Mouse (Mus musculus): ENCODE measurements around the gene Nme1. TPM values are rescaled to one million over a fixed set of nuclear protein-coding genes. Genes with fewer than 3 reads are reported as not detected.
A peak's percentile ranks its signal among the peaks of the same experiment; 100 is the strongest.

The Nme1 gene
- polyA plus RNA-seq, 1 experiment from 2014 or later, result 83.1 TPM

DNA sequence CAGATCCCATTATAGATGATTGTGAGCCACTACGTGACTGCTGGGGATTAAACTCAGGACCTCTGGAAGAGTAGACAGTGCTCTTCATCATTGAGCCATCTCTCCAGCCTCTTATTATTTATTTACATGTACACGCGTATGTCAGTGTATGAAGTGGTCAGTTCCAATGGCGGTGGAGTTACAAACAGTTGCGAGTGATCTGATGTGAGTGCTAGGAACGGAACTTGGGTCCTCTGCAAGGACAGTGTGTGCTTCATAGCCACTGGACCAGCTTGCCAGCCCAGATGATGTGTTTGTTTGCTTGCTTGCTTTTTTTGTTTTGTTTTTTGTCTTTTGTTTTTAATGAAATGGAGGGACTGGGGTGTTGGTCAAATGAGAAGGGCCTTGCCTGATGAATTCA lies 850 bp upstream of the Nme1 start:
- Histone ChIP-seq H3K27me3 (ENCODE audit: control insufficient read depth, insufficient read depth, low read depth, low read length) (no peaks in the 10 kb centered on the region), H3K4me1 (ENCODE audit: control insufficient read depth, low read depth, low read length) (peaks cover 12% of the 10 kb centered on the region), H3K9me3 (replicated peaks; ENCODE audit: control insufficient read depth, low read length) (no peaks in the 10 kb centered on the region), H3K9ac (ENCODE audit: low read depth, low read length) (no peak overlapping the region), H3K4me3 (ENCODE audit: low read depth, low read length) (peak overlapping the region; percentile 84), H3K36me3 (ENCODE audit: control insufficient read depth, insufficient read depth) (peaks cover 11% of the 10 kb centered on the region), H3K4me2 (ENCODE audit: low read depth, low read length) (peak overlapping the region; percentile 91), H3K27ac (ENCODE audit: low read length) (no peak overlapping the region)
- 86% methylated on average over 6 of the region's 6 CpGs for WGBS (ENCODE audit: insufficient replicate concordance)
- ATAC-seq (ENCODE audit: low read depth), result no peak

DNA sequence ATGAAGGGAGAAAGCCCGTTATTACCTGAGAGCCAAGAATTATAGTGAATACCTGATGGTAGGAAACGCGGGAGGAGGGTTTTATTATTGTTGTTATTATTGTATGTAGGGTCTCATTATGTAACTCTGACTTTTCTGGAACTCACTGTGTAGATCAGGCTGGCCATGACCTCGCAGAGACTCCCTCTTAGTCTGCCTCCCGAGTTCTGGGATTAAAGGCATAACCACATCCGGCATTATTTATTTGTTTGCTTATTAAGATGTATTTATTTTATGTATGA lies 467 bp upstream of the Nme1 start:
- WGBS (ENCODE audit: insufficient replicate concordance), result 31% methylated on average over 6 of the region's 6 CpGs
- H3K9me3 ChIP-seq (replicated peaks; ENCODE audit: control insufficient read depth, low read length), result no peaks in the 10 kb centered on the region
- H3K27me3 ChIP-seq (ENCODE audit: control insufficient read depth, insufficient read depth, low read depth, low read length), result no peaks in the 10 kb centered on the region
- peaks cover 12% of the 10 kb centered on the region for H3K36me3 ChIP-seq (ENCODE audit: control insufficient read depth, insufficient read depth)
- peak overlapping the region; percentile 91 for H3K4me2 ChIP-seq (ENCODE audit: low read depth, low read length)
- H3K27ac ChIP-seq (ENCODE audit: low read length), result peak overlapping the region; percentile 74
- peak overlapping the region; percentile 84 for H3K4me3 ChIP-seq (ENCODE audit: low read depth, low read length)
- no peak for ATAC-seq (ENCODE audit: low read depth)
- H3K9ac ChIP-seq (ENCODE audit: low read depth, low read length), result peak overlapping the region; percentile 63
- H3K4me1 ChIP-seq (ENCODE audit: control insufficient read depth, low read depth, low read length), result peaks cover 12% of the 10 kb centered on the region

DNA sequence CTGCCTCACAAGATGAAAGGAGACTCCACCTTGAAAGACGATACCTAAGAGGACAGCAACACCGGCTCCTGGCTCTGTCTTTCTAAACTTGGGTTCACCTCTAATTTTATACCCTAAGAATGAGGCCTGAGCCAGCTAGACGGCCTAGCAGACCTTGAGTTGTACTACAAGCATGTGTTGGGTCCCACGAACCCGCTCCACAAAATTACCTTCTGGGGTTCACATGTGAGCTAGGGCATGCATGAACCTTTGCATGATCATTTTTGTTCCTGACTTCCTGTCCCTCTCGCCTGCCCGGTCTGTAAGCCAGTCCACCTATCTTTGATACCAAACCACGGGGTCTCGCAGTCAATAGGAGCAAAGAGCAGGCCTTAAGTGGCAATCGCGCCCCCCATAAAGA lies 940 bp downstream of the Nme1 start:
- peak overlapping the region; percentile 74 for H3K27ac ChIP-seq (ENCODE audit: low read length)
- 2% methylated on average over 11 of the region's 11 CpGs for WGBS (ENCODE audit: insufficient replicate concordance)
- peak overlapping the region; percentile 84 for H3K4me3 ChIP-seq (ENCODE audit: low read depth, low read length)
- no peaks in the 10 kb centered on the region for H3K9me3 ChIP-seq (replicated peaks; ENCODE audit: control insufficient read depth, low read length)
- H3K36me3 ChIP-seq (ENCODE audit: control insufficient read depth, insufficient read depth), result peaks cover 16% of the 10 kb centered on the region
- H3K9ac ChIP-seq (ENCODE audit: low read depth, low read length), result peak overlapping the region; percentile 79
- H3K4me2 ChIP-seq (ENCODE audit: low read depth, low read length), result peak overlapping the region; percentile 91
- peaks cover 12% of the 10 kb centered on the region for H3K4me1 ChIP-seq (ENCODE audit: control insufficient read depth, low read depth, low read length)
- ATAC-seq (ENCODE audit: low read depth), result no peak
- no peaks in the 10 kb centered on the region for H3K27me3 ChIP-seq (ENCODE audit: control insufficient read depth, insufficient read depth, low read depth, low read length)

DNA sequence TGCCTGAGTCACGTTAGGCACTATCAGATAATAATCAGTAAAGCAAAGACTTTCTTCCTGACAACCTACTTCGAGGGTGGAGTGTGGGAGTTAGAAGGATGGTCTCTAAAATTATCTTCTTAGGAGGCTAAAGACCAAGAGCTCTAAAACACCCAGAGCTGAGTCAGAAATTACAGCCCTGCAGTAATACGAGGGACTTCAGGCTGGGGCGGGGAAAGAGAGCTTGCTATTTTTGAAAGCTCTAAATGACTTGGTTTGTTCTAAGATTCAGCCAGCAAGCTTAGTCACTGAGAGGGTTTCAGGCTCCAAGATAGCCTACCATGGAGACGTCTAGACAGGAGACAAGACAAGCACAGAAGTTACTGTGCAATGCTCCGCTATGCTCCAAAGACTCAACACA lies 2.9 kb downstream of the Nme1 start:
- Histone ChIP-seq H3K27me3 (ENCODE audit: control insufficient read depth, insufficient read depth, low read depth, low read length) (no peaks in the 10 kb centered on the region), H3K36me3 (ENCODE audit: control insufficient read depth, insufficient read depth) (peaks cover 21% of the 10 kb centered on the region), H3K4me2 (ENCODE audit: low read depth, low read length) (no peak overlapping the region), H3K4me1 (ENCODE audit: control insufficient read depth, low read depth, low read length) (peaks cover 12% of the 10 kb centered on the region), H3K9ac (ENCODE audit: low read depth, low read length) (no peak overlapping the region), H3K27ac (ENCODE audit: low read length) (no peak overlapping the region), H3K9me3 (replicated peaks; ENCODE audit: control insufficient read depth, low read length) (no peaks in the 10 kb centered on the region), H3K4me3 (ENCODE audit: low read depth, low read length) (no peak overlapping the region)
- no peak for ATAC-seq (ENCODE audit: low read depth)
- WGBS (ENCODE audit: insufficient replicate concordance), result 66% methylated on average over 6 of the region's 6 CpGs

DNA sequence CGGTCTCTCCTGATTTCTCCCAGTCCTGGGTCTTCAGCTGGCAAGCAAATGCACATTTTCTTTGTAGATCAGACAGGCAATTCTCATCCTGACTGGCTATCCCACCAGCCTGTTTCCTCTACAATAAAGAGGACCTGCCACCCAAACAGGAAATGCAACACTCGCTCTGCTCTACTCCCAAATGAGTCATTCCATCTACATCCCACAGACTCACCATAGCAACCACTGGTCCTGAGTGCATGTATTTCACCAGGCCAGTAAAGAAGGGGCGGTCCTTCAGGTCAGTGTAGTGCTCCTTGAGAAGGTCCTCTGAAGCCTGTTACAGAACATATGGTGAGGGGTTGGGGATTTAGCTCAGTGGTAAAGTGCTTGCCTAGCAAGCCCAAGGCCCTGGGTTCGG lies 5.3 kb downstream of the Nme1 start:
- ATAC-seq (ENCODE audit: low read depth), result no peak
- peaks cover 5% of the 10 kb centered on the region for H3K4me1 ChIP-seq (ENCODE audit: control insufficient read depth, low read depth, low read length)
- H3K27me3 ChIP-seq (ENCODE audit: control insufficient read depth, insufficient read depth, low read depth, low read length), result no peaks in the 10 kb centered on the region
- no peaks in the 10 kb centered on the region for H3K9me3 ChIP-seq (replicated peaks; ENCODE audit: control insufficient read depth, low read length)
- no peak overlapping the region for H3K27ac ChIP-seq (ENCODE audit: low read length)
- no peak overlapping the region for H3K4me2 ChIP-seq (ENCODE audit: low read depth, low read length)
- no peak overlapping the region for H3K4me3 ChIP-seq (ENCODE audit: low read depth, low read length)
- H3K36me3 ChIP-seq (ENCODE audit: control insufficient read depth, insufficient read depth), result peaks cover 25% of the 10 kb centered on the region
- H3K9ac ChIP-seq (ENCODE audit: low read depth, low read length), result no peak overlapping the region
- WGBS (ENCODE audit: insufficient replicate concordance), result 89% methylated on average over 4 of the region's 4 CpGs

DNA sequence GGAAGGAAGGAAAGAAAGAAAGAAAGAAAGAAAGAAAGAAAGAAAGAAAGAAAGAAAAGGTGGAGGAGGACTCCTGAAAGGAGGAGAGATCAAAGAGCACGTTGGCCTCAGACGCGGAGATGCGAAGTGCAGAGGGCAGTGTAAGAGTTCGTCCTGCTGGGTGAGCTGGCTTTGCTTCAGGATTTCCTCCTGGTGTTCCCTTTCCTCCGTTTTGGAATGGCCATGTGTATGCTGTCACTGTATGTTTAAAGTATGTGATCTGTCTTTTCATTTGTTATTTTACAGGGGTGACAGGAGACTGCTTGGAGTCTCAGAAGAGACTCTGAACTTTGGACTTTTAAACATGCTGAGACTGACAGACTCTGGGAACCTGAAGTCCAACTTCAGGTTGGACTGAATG lies 6.8 kb downstream of the Nme1 start:
- peaks cover 25% of the 10 kb centered on the region for H3K36me3 ChIP-seq (ENCODE audit: control insufficient read depth, insufficient read depth)
- H3K9me3 ChIP-seq (replicated peaks; ENCODE audit: control insufficient read depth, low read length), result no peaks in the 10 kb centered on the region
- H3K27me3 ChIP-seq (ENCODE audit: control insufficient read depth, insufficient read depth, low read depth, low read length), result no peaks in the 10 kb centered on the region
- no peak overlapping the region for H3K9ac ChIP-seq (ENCODE audit: low read depth, low read length)
- H3K4me1 ChIP-seq (ENCODE audit: control insufficient read depth, low read depth, low read length), result peaks cover 2% of the 10 kb centered on the region
- no peak overlapping the region for H3K4me2 ChIP-seq (ENCODE audit: low read depth, low read length)
- no peak overlapping the region for H3K27ac ChIP-seq (ENCODE audit: low read length)
- 82% methylated on average over 6 of the region's 6 CpGs for WGBS (ENCODE audit: insufficient replicate concordance)
- no peak overlapping the region for H3K4me3 ChIP-seq (ENCODE audit: low read depth, low read length)
- no peak for ATAC-seq (ENCODE audit: low read depth)

DNA sequence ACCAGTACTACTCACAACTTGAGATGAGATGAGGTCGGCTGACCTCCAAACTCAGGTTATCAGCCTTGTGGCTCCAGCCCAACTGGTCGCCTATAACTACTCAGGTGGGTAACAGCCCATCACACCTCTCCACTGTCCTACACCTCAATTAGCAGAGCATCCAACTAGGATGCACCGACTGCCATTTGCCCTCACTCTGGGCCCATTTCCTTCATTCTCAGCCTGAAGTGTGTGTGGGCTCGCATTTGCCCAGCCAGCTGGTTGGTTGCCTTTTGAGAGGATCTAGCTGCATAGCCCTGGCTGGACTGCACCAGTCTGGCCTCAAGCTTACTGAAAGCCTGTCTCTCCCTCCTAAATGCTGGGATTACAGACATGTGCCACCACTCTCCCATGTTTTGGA lies 10.6 kb downstream of the Nme1 start:
- Histone ChIP-seq H3K4me3 (ENCODE audit: low read depth, low read length) (no peak overlapping the region), H3K4me2 (ENCODE audit: low read depth, low read length) (no peak overlapping the region), H3K4me1 (ENCODE audit: control insufficient read depth, low read depth, low read length) (peaks cover 14% of the 10 kb centered on the region), H3K27ac (ENCODE audit: low read length) (no peak overlapping the region), H3K9ac (ENCODE audit: low read depth, low read length) (no peak overlapping the region), H3K27me3 (ENCODE audit: control insufficient read depth, insufficient read depth, low read depth, low read length) (no peaks in the 10 kb centered on the region), H3K36me3 (ENCODE audit: control insufficient read depth, insufficient read depth) (peaks cover 11% of the 10 kb centered on the region), H3K9me3 (replicated peaks; ENCODE audit: control insufficient read depth, low read length) (no peaks in the 10 kb centered on the region)
- WGBS (ENCODE audit: insufficient replicate concordance), result 68% methylated on average over 4 of the region's 4 CpGs
- ATAC-seq (ENCODE audit: low read depth), result no peak

DNA sequence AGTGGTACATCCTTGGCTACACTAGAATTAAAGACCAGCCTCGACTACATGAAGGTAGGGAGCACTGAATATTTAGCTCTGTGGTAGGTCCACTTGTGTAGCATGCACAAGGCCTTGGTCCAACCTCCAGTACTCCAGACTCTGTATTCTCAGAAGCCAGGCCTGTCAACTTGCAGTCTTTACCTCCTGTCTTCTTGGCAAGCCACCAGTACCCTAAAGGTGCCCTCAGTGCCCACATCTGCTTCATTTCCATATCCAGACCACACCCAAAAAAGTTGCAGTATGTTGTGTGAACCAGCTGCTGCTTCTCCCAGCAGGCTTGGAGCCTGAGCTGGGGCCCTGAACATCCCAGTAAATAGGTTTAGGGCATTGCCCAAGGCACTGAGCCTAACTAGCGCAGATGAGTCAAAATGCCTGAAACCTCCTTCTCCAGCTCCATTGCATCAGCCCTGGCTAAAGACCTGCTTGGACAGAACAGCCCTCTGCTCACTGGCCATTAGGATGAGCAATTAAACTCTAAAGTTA lies 11.2 kb downstream of the Nme1 start:
- Histone ChIP-seq H3K27me3 (ENCODE audit: control insufficient read depth, insufficient read depth, low read depth, low read length) (no peaks in the 10 kb centered on the region), H3K4me3 (ENCODE audit: low read depth, low read length) (no peak overlapping the region), H3K36me3 (ENCODE audit: control insufficient read depth, insufficient read depth) (peaks cover 8% of the 10 kb centered on the region), H3K4me1 (ENCODE audit: control insufficient read depth, low read depth, low read length) (peaks cover 14% of the 10 kb centered on the region), H3K27ac (ENCODE audit: low read length) (no peak overlapping the region), H3K4me2 (ENCODE audit: low read depth, low read length) (no peak overlapping the region), H3K9ac (ENCODE audit: low read depth, low read length) (no peak overlapping the region), H3K9me3 (replicated peaks; ENCODE audit: control insufficient read depth, low read length) (no peaks in the 10 kb centered on the region)
- ATAC-seq (ENCODE audit: low read depth), result no peak
- 71% methylated on average over 2 of the region's 2 CpGs for WGBS (ENCODE audit: insufficient replicate concordance)

DNA sequence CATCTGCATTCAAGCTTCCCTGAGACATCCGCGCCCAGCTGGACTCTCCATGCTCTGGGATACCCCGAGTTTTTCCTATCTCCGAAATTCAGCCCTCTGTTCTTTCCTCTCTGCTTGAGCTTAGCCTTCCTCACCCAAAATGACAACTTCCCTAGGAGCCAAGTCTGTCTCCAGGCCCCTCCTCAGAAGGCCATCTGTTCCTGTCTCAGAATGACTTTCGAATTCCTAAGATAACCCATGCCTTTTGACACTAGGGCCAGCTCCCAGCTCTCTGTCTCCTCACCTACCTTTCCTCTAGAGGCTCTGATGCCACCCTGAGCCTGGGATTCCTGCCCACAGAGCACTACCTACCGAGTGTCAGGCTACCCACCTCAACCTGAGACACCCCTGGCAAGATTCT lies 12.2 kb downstream of the Nme1 start, which contains the start of gene Nme2:
Nme2 (minus strand) TSS at position 101 of the 400 bp plus-strand sequence.
- H3K4me1 ChIP-seq (ENCODE audit: control insufficient read depth, low read depth, low read length), result peaks cover 14% of the 10 kb centered on the region
- WGBS (ENCODE audit: insufficient replicate concordance), result 3% methylated on average over 6 of the region's 6 CpGs
- H3K4me3 ChIP-seq (ENCODE audit: low read depth, low read length), result peak within 1 kb of the TSS; percentile 71
- H3K9ac ChIP-seq (ENCODE audit: low read depth, low read length), result peak within 1 kb of the TSS; percentile 55
- H3K4me2 ChIP-seq (ENCODE audit: low read depth, low read length), result peak within 1 kb of the TSS; percentile 84
- H3K27ac ChIP-seq (ENCODE audit: low read length), result peak within 1 kb of the TSS; percentile 64
- no peaks in the 10 kb centered on the region for H3K9me3 ChIP-seq (replicated peaks; ENCODE audit: control insufficient read depth, low read length)
- no peak for ATAC-seq (ENCODE audit: low read depth)
- no peaks in the 10 kb centered on the region for H3K27me3 ChIP-seq (ENCODE audit: control insufficient read depth, insufficient read depth, low read depth, low read length)
- peaks cover 8% of the 10 kb centered on the region for H3K36me3 ChIP-seq (ENCODE audit: control insufficient read depth, insufficient read depth)

Measured in liver, embryonic 16.5 days (tissue).